Mouse (Mus musculus) myocyte (in vitro differentiated cells): ENCODE data around the gene Ano10.

Experiments used
- CEBPB ChIP-seq: IDR thresholded peaks from 2 replicates; pipeline ENCODE4 v1.6.1; 2011; ENCODE audit warnings: mild to moderate bottlenecking, moderate library complexity; ENCODE audit not compliant: poor library complexity, insufficient read depth, severe bottlenecking
- E2F4 ChIP-seq: IDR thresholded peaks from one replicate; pipeline ENCODE4 v1.6.1; 2011; ENCODE audit warnings: mild to moderate bottlenecking, control low read depth, moderate library complexity; ENCODE audit not compliant: insufficient read depth
- MAX ChIP-seq: IDR thresholded peaks from one replicate; pipeline ENCODE4 v1.6.1; 2011; ENCODE audit warnings: low read depth, mild to moderate bottlenecking, control low read depth
- MYOD1 ChIP-seq, 3 experiments: IDR thresholded peaks; one replicate each; pipeline ENCODE4 v1.6.1; 2011; ENCODE audit warnings: control low read depth in 2 of 3, low read depth in 2 of 3, mild to moderate bottlenecking in 2 of 3, moderate library complexity in 1 of 3; ENCODE audit not compliant: insufficient read length in 2 of 3, control insufficient read depth in 1 of 3
- MYOG ChIP-seq, 3 experiments: IDR thresholded peaks; one replicate each; pipeline ENCODE4 v1.6.1; 2011; ENCODE audit warnings: control low read depth in 2 of 3, low read depth in 2 of 3, mild to moderate bottlenecking in 2 of 3; ENCODE audit not compliant: insufficient read length in 2 of 3, control insufficient read depth in 1 of 3, insufficient read depth in 1 of 3
- POLR2A ChIP-seq: IDR thresholded peaks from one replicate; pipeline ENCODE4 v1.6.1; 2011; ENCODE audit warnings: low read depth, mild to moderate bottlenecking, control low read depth, moderate library complexity; ENCODE audit not compliant: insufficient read length
- POLR2AphosphoS2 ChIP-seq: IDR thresholded peaks from one replicate; pipeline ENCODE4 v1.6.1; 2011; ENCODE audit warnings: low read depth, control low read depth; ENCODE audit not compliant: insufficient read length
- REST ChIP-seq: IDR thresholded peaks from one replicate; pipeline ENCODE4 v1.6.1; 2011; ENCODE audit warnings: mild to moderate bottlenecking, control low read depth, moderate library complexity; ENCODE audit not compliant: insufficient read depth, insufficient read length
- SRF ChIP-seq: IDR thresholded peaks from one replicate; pipeline ENCODE4 v1.6.1; 2011; ENCODE audit warnings: low read depth; ENCODE audit not compliant: control insufficient read depth, insufficient read length
- TCF12 ChIP-seq: IDR thresholded peaks from one replicate; pipeline ENCODE4 v1.6.1; 2011; ENCODE audit warnings: mild to moderate bottlenecking, control low read depth; ENCODE audit not compliant: poor library complexity, insufficient read depth, severe bottlenecking
- USF1 ChIP-seq: IDR thresholded peaks from one replicate; pipeline ENCODE4 v1.6.1; 2011; ENCODE audit warnings: low read depth, mild to moderate bottlenecking, control low read depth, moderate library complexity

- TF ChIP-seq E2F4 (no peak), POLR2A (no peak), SRF (no peak), MYOD1 (IDR thresholded peaks at IDR 0.05; ENCODE audit: control insufficient read depth in 1 of 3, insufficient read length in 2 of 3, low read depth in 2 of 3) (no peak), CEBPB (no peak), POLR2AphosphoS2 (no peak), TCF12 (no peak), MAX (no peak), USF1 (no peak), REST (no peak), MYOG (IDR thresholded peaks at IDR 0.05; ENCODE audit: control insufficient read depth in 1 of 3, insufficient read depth in 1 of 3, insufficient read length in 2 of 3, low read depth in 2 of 3) (no peak)
Observed at GRCm38 (mm10) chr9:122153436-122153835, 140.8 kb downstream of the Ano10 start.
